Mouse (Mus musculus): ENCODE results near the gene Vmn1r61.

The Vmn1r61 gene

GRCm38 (mm10) chr7:5613195-5613594 lies at the start of gene Vmn1r61:
Vmn1r61 (minus strand) TSS chr7:5613295.
- in situ Hi-C loops (cut with MboI; ENCODE audit: low sequenced_read_pairs), result no loop called here

Measured in CH12F3 (cell line).